Mouse (Mus musculus) midbrain, embryonic 16.5 days (tissue): ENCODE measurements around the gene Sdc4. TPM values are rescaled to one million over a fixed set of nuclear protein-coding genes. Genes with fewer than 3 reads are reported as not detected.

Experiments
- ATAC-seq: fragments of 200-750 bp; cut with Nextera tagmentation; 2 replicates; pipeline ENCODE4 v1.8.0; 2017; ENCODE audit warnings: moderate TSS enrichment
- H3K27ac ChIP-seq: fragments of 300-500 bp; sonication (generic); 2 replicates; pipeline ENCODE4 v1.5.1; 2014; ENCODE audit warnings: mild to moderate bottlenecking, low read length, mixed read lengths
- H3K27me3 ChIP-seq: fragments of 300-500 bp; sonication (generic); 2 replicates; pipeline ENCODE4 v1.6.1; 2014; ENCODE audit warnings: low read depth, low read length, mixed read lengths; ENCODE audit not compliant: control insufficient read depth, insufficient read depth
- H3K36me3 ChIP-seq: fragments of 300-500 bp; sonication (generic); 2 replicates; pipeline ENCODE4 v1.6.1; 2014; ENCODE audit warnings: mild to moderate bottlenecking, low read length, moderate library complexity, mixed read lengths; ENCODE audit not compliant: control insufficient read depth, insufficient read depth
- H3K4me1 ChIP-seq: fragments of 300-500 bp; sonication (generic); 2 replicates; pipeline ENCODE4 v1.6.1; 2014; ENCODE audit warnings: mild to moderate bottlenecking, low read length, mixed read lengths; ENCODE audit not compliant: control insufficient read depth, insufficient read depth
- H3K4me2 ChIP-seq: fragments of 300-500 bp; sonication (generic); 2 replicates; pipeline ENCODE4 v1.6.1; 2014; ENCODE audit warnings: mild to moderate bottlenecking, low read length, mixed read lengths
- H3K4me3 ChIP-seq: fragments of 300-500 bp; sonication (generic); 2 replicates; pipeline ENCODE4 v1.5.1; 2014; ENCODE audit warnings: low read depth, mild to moderate bottlenecking, low read length, moderate library complexity, mixed read lengths
- H3K9ac ChIP-seq: fragments of 300-500 bp; sonication (generic); 2 replicates; pipeline ENCODE4 v1.6.1; 2014; ENCODE audit warnings: low read depth, low read length, mixed read lengths
- H3K9me3 ChIP-seq: fragments of 300-500 bp; sonication (generic); replicated peaks from 2 replicates; pipeline ENCODE4 v1.6.1; 2014; ENCODE audit warnings: mild to moderate bottlenecking, low read length, mixed read lengths; ENCODE audit not compliant: control insufficient read depth, poor library complexity, severe bottlenecking
- WGBS: fragments of 180-500 bp; shearing (Covaris S2); extraction: QIAGEN DNeasy Blood & Tissue Kit; methylation state at CpG from one replicate; pipeline ENCODE4 v1.1.7; 2014; 5-methylcytosine and 5-hydroxymethylcytosine counted together
- polyA plus RNA-seq: library from polyadenylated mRNA; unstranded; fragments of >200 nt; fragmentation: Nextera tagmentation; extraction: Ambion mirVana; gene quantifications from 2 replicates; pipeline ENCODE4 v1.2.1, GENCODE M21; 2015

Gene Sdc4
- polyA plus RNA-seq, 1 experiment from 2014 or later: 8.7 TPM

DNA sequence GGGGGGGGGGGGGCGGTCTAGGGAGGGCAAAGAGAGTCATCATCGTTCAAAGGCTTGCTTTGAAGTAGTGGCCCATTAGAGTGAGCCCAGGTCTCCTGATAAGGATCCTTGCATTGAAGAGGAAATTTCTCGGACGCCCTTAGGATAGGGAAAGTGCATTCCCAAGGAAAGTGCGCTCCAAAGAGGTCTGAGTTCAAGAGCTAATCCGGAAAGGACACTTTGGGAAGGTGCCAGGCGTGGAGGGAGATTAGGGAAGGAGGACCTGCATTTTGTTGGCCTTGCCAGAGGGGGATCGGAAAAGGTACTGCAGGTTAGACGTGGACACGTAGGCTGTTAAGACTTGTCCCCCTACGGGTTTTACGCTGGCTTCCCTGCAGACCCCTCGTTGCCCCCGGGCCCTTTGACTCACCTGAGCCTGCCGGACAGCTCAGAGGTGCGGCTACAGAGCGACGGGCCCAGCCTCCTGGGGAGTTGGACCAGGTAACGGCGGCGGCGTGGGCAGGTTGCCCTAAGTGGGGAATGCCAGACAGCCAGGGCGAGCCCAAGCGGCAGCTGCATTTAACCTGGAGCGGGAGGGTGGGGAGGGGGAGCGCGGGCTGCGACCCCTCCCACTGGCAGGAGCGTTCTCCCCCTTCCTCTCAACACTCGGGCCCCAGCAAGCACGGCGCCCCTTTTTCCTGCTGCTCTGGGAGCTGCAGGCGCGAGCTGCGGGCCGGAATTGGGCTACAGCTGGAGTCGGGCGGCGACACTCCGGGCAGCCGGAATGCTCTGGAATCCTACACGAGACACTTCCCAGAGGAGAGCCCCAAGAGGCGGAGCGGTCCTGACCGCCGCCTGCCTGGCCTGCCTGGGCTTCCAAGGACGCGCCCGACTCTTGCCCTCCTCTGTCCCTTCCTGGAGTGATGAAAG is 39.4 kb downstream of the Sdc4 start:
- 1% methylated on average over 39 of the region's 49 CpGs for WGBS
- H3K4me3 ChIP-seq: peak overlapping the region; percentile 29
- H3K36me3 ChIP-seq: no peaks in the 10 kb centered on the region
- ATAC-seq: no peak
- peak overlapping the region; percentile 41; the same call in 1 of the 2 replicates for H3K9ac ChIP-seq
- H3K27ac ChIP-seq: no peak overlapping the region
- no peaks in the 10 kb centered on the region for H3K9me3 ChIP-seq
- peak overlapping the region; percentile 58 for H3K4me2 ChIP-seq
- H3K27me3 ChIP-seq: peaks cover 90% of the 10 kb centered on the region
- peaks cover 7% of the 10 kb centered on the region; the same call in 1 of the 2 replicates for H3K4me1 ChIP-seq

- Histone ChIP-seq H3K4me1 (peaks cover 7% of the 10 kb centered on the region; the same call in 1 of the 2 replicates), H3K27ac (no peak overlapping the region), H3K4me3 (no peak overlapping the region), H3K36me3 (no peaks in the 10 kb centered on the region), H3K27me3 (peaks cover 88% of the 10 kb centered on the region), H3K9me3 (no peaks in the 10 kb centered on the region), H3K9ac (no peak overlapping the region), H3K4me2 (no peak overlapping the region)
- no peak for ATAC-seq
- WGBS: 12% methylated on average over 14 of the region's 14 CpGs
Observed at GRCm38 (mm10) chr2:164403396-164404081, 40.1 kb downstream of the Sdc4 start.

- no peak for ATAC-seq
- no peaks in the 10 kb centered on the region for H3K9me3 ChIP-seq
Observed at GRCm38 (mm10) chr2:164402906-164403305, 40.8 kb downstream of the Sdc4 start, which contains the start of gene Rbpjl. TSS of gene Rbpjl (plus strand) at chr2:164403141.

DNA sequence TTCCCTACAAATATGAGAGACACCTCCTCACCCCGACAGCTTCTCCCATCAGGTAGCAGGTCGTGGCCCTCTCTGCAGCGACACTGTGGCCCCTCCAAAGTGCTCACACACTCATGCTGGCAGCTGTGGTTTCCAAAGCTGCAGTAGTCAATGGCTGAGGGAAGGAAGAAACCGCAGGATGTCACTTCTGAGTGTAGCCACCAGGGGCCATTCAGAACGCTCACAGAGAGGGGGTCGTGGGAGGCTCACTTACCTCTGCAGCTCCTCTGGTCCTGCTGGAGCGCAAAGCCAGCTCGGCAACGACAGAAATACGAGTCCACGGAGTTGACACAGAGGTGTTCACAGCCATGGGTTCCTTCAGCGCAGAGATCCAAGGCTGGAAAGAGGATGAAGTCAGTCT is 46.8 kb downstream of the Sdc4 start:
- WGBS: 71% methylated on average over 12 of the region's 12 CpGs
- Histone ChIP-seq H3K4me1 (no peaks in the 10 kb centered on the region), H3K9me3 (0 out of 2 replicates have a peak, but pooled peaks cover 2% of the 10 kb centered on the region), H3K9ac (no peak overlapping the region), H3K27me3 (peaks cover 30% of the 10 kb centered on the region), H3K4me3 (no peak overlapping the region), H3K4me2 (no peak overlapping the region), H3K36me3 (no peaks in the 10 kb centered on the region), H3K27ac (no peak overlapping the region)
- ATAC-seq: no peak

More at GRCm38 (mm10) chr2:164402906-164403305, 40.8 kb downstream of the Sdc4 start, which contains the start of gene Rbpjl:
- no peak within 1 kb of the TSS for H3K4me3 ChIP-seq
- H3K4me2 ChIP-seq: no peak within 1 kb of the TSS
- H3K36me3 ChIP-seq: no peaks in the 10 kb centered on the region
- H3K4me1 ChIP-seq: peaks cover 7% of the 10 kb centered on the region; the same call in 1 of the 2 replicates
- no peak within 1 kb of the TSS for H3K27ac ChIP-seq
- H3K27me3 ChIP-seq: peaks cover 82% of the 10 kb centered on the region
- WGBS: 2% methylated on average over 17 of the region's 17 CpGs
- H3K9ac ChIP-seq: no peak within 1 kb of the TSS

GRCm38 (mm10) chr2:164396076-164396475 is 47.6 kb downstream of the Sdc4 start:
- Histone ChIP-seq H3K9ac (no peak overlapping the region), H3K4me3 (no peak overlapping the region), H3K36me3 (no peaks in the 10 kb centered on the region), H3K27ac (no peak overlapping the region), H3K9me3 (0 out of 2 replicates have a peak, but pooled peaks cover 2% of the 10 kb centered on the region), H3K4me1 (no peaks in the 10 kb centered on the region), H3K4me2 (no peak overlapping the region), H3K27me3 (peaks cover 22% of the 10 kb centered on the region)
- ATAC-seq: no peak
- WGBS: 96% methylated on average over 7 of the region's 7 CpGs

DNA sequence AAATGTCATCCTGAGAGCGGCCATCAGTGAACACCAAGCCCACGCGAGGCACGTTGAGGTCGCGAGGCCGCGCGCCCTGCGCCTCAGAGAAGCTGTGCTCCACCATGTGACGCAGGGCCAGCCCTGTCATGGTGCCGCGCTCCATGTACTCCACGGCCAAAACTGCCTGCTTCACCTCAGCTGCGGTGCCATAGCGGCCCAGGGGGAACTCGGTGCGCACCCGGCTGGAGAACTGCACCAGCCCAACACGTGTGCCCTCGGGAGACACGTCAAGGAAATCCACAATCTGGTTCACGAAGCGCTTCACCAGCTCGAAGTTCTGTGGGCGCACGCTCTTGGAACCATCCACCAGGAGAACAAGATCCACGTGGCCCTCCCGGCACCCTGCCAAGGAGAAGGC is 50.6 kb downstream of the Sdc4 start:
- WGBS: 82% methylated on average over 29 of the region's 29 CpGs
- no peak for ATAC-seq
- Histone ChIP-seq H3K27ac (no peak overlapping the region), H3K4me3 (no peak overlapping the region), H3K27me3 (peaks cover 4% of the 10 kb centered on the region), H3K9me3 (0 out of 2 replicates have a peak, but pooled peaks cover 2% of the 10 kb centered on the region), H3K4me1 (peaks cover 2% of the 10 kb centered on the region; the same call in 1 of the 2 replicates), H3K4me2 (no peak overlapping the region), H3K36me3 (no peaks in the 10 kb centered on the region), H3K9ac (no peak overlapping the region)

GRCm38 (mm10) chr2:164389499-164389898 is 54.2 kb downstream of the Sdc4 start:
- H3K36me3 ChIP-seq: no peaks in the 10 kb centered on the region
- peak; percentile 83 for ATAC-seq
- peak overlapping the region; percentile 71 for H3K9ac ChIP-seq
- H3K27me3 ChIP-seq: peaks cover 8% of the 10 kb centered on the region
- peak overlapping the region; percentile 43; the same call in 1 of the 2 replicates for H3K27ac ChIP-seq
- peak overlapping the region; percentile 56 for H3K4me3 ChIP-seq
- peaks cover 2% of the 10 kb centered on the region; the same call in 1 of the 2 replicates for H3K4me1 ChIP-seq
- 2% methylated on average over 30 of the region's 30 CpGs for WGBS
- H3K9me3 ChIP-seq: no peaks in the 10 kb centered on the region
- peak overlapping the region; percentile 73 for H3K4me2 ChIP-seq

DNA sequence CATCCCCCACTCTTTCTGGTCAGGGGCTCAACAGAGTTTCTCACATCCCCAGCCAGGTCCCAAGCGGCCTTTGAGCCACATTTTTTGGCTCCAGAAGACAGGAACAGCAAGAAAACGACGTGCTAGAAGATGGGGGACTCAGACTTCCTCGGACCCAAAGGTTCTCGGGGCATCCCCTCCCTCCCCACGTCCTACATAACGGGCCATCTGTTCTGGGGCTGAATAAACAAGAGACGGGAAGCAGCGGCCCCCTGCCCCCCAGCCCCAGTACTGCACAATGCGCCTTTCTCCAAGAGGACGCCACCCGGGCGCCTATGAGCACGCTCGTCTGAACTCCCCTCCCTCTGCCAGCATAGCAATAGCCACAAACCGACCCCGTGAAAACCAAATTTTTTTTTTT is 54.7 kb downstream of the Sdc4 start, which contains the start of gene Slpi:
TSS of gene Slpi (minus strand) at position 76 of the 400 bp plus-strand sequence.
- ATAC-seq: peak; percentile 77
- H3K27ac ChIP-seq: peak within 1 kb of the TSS; percentile 43; the same call in 1 of the 2 replicates
- WGBS: 1% methylated on average over 17 of the region's 17 CpGs
- peaks cover 8% of the 10 kb centered on the region for H3K27me3 ChIP-seq
- H3K36me3 ChIP-seq: no peaks in the 10 kb centered on the region
- peak within 1 kb of the TSS; percentile 56 for H3K4me3 ChIP-seq
- H3K9ac ChIP-seq: peak within 1 kb of the TSS; percentile 71
- no peaks in the 10 kb centered on the region for H3K9me3 ChIP-seq
- H3K4me2 ChIP-seq: peak within 1 kb of the TSS; percentile 73
- H3K4me1 ChIP-seq: peaks cover 2% of the 10 kb centered on the region; the same call in 1 of the 2 replicates
